Mouse (Mus musculus) forebrain, embryonic 10.5 days (tissue): ENCODE results near the gene Areg. TPM values are rescaled to one million over a fixed set of nuclear protein-coding genes. Genes with fewer than 3 reads are reported as not detected.

Experiments used
- DNase-seq: peaks from one replicate; pipeline ENCODE4 v3.0.0-alpha.2; 2017; ENCODE audit warnings: low spot score; ENCODE audit errors: extremely low spot score
- H3K27ac ChIP-seq: fragments of 300-500 bp; sonication (generic); 2 replicates; pipeline ENCODE4 v1.5.1; 2016; ENCODE audit warnings: mild to moderate bottlenecking
- H3K27me3 ChIP-seq: fragments of 300-500 bp; sonication (generic); 2 replicates; pipeline ENCODE4 v1.6.1; 2016; ENCODE audit warnings: mild to moderate bottlenecking; ENCODE audit not compliant: poor library complexity, severe bottlenecking
- H3K36me3 ChIP-seq: fragments of 300-500 bp; sonication (generic); replicated peaks from 2 replicates; pipeline ENCODE4 v1.6.1; 2016; ENCODE audit warnings: mild to moderate bottlenecking, moderate library complexity
- H3K4me1 ChIP-seq: fragments of 300-500 bp; sonication (generic); 2 replicates; pipeline ENCODE4 v1.6.1; 2016
- H3K4me3 ChIP-seq: fragments of 300-500 bp; sonication (generic); 2 replicates; pipeline ENCODE4 v1.5.1; 2016; ENCODE audit warnings: mild to moderate bottlenecking, moderate library complexity
- H3K9me3 ChIP-seq: fragments of 300-500 bp; sonication (generic); 2 replicates; pipeline ENCODE4 v1.6.1; 2016; ENCODE audit warnings: mild to moderate bottlenecking, moderate library complexity
- WGBS: fragments of 180-500 bp; shearing (Covaris S2); methylation state at CpG from one replicate; pipeline ENCODE4 v1.1.7; 2016; 5-methylcytosine and 5-hydroxymethylcytosine counted together
- polyA plus RNA-seq: library from polyadenylated mRNA; unstranded; fragments of >200 nt; fragmentation: Nextera tagmentation; extraction: Ambion mirVana; gene quantifications from 2 replicates; pipeline ENCODE4 v1.2.1, GENCODE M21; 2016

Areg gene
- polyA plus RNA-seq, 1 experiment from 2014 or later, result not detected

DNA sequence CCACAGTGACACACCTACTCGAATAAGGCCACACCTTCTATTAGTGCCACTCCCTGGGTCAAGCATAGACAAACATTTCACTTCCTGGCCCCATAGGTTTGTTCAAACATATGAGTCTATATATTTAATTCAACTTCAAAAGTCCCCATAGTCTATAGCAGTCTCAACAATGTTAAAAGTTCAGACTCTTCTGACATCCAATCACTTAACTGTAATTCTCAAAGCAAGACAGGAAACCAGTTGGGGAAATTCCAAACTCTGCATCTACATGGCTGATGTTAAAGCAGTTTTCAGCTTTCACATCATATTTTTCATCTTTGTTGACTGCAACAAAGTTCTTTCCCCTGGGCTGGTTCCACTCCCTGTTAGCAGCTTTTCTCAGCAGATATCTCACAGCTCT, 12.8 kb upstream of the Areg start:
- no peaks in the 10 kb centered on the region for H3K36me3 ChIP-seq
- no peaks in the 10 kb centered on the region for H3K4me1 ChIP-seq
- no peak overlapping the region for H3K27ac ChIP-seq
- H3K27me3 ChIP-seq, result no peaks in the 10 kb centered on the region
- WGBS, result 90% methylated on average over 1 of the region's 1 CpGs
- H3K4me3 ChIP-seq, result no peak overlapping the region
- no peak for DNase-seq
- H3K9me3 ChIP-seq, result no peaks in the 10 kb centered on the region

GRCm38 (mm10) chr5:91134961-91135360, 4.4 kb upstream of the Areg start:
- Histone ChIP-seq H3K27ac (no peak overlapping the region), H3K4me1 (peaks cover 11% of the 10 kb centered on the region; the same call in 1 of the 2 replicates), H3K36me3 (no peaks in the 10 kb centered on the region), H3K4me3 (no peak overlapping the region), H3K27me3 (peaks cover 26% of the 10 kb centered on the region), H3K9me3 (no peaks in the 10 kb centered on the region)
- no peak for DNase-seq
- 78% methylated on average over 1 of the region's 1 CpGs for WGBS

GRCm38 (mm10) chr5:91138970-91139369, 429 bp upstream of the Areg start:
- WGBS, result 1% methylated on average over 7 of the region's 7 CpGs
- Histone ChIP-seq H3K4me3 (peak overlapping the region; percentile 67), H3K4me1 (peaks cover 11% of the 10 kb centered on the region; the same call in 1 of the 2 replicates), H3K27me3 (peaks cover 44% of the 10 kb centered on the region), H3K36me3 (no peaks in the 10 kb centered on the region), H3K27ac (no peak overlapping the region), H3K9me3 (no peaks in the 10 kb centered on the region)
- DNase-seq, result no peak

- DNase-seq, result no peak
- Histone ChIP-seq H3K27me3 (peaks cover 44% of the 10 kb centered on the region), H3K4me1 (peaks cover 11% of the 10 kb centered on the region; the same call in 1 of the 2 replicates), H3K36me3 (no peaks in the 10 kb centered on the region), H3K4me3 (no peak overlapping the region), H3K27ac (no peak overlapping the region), H3K9me3 (no peaks in the 10 kb centered on the region)
- 52% methylated on average over 13 of the region's 13 CpGs for whole genome bisulfite sequencing
These were observed 1.6 kb downstream of the Areg start for GRCm38 (mm10) chr5:91140896-91141448.

- Histone ChIP-seq H3K4me1 (0 out of 2 replicates have a peak, but pooled peaks cover under 1% of the 10 kb centered on the region), H3K27ac (no peak overlapping the region), H3K9me3 (peaks cover 2% of the 10 kb centered on the region; the same call in 1 of the 2 replicates), H3K4me3 (no peak overlapping the region), H3K27me3 (peaks cover 18% of the 10 kb centered on the region), H3K36me3 (no peaks in the 10 kb centered on the region)
- WGBS, result 90% methylated on average over 9 of the region's 9 CpGs
- no peak for DNase-seq
These were observed 5.6 kb downstream of the Areg start for GRCm38 (mm10) chr5:91144971-91145370.

GRCm38 (mm10) chr5:91147001-91147400, 7.6 kb downstream of the Areg start:
- H3K27ac ChIP-seq, result no peak overlapping the region
- DNase-seq, result no peak
- H3K4me1 ChIP-seq, result no peaks in the 10 kb centered on the region
- 87% methylated on average over 1 of the region's 1 CpGs for WGBS
- no peaks in the 10 kb centered on the region for H3K36me3 ChIP-seq
- H3K9me3 ChIP-seq, result peaks cover 12% of the 10 kb centered on the region
- no peak overlapping the region for H3K4me3 ChIP-seq
- H3K27me3 ChIP-seq, result no peaks in the 10 kb centered on the region

DNA sequence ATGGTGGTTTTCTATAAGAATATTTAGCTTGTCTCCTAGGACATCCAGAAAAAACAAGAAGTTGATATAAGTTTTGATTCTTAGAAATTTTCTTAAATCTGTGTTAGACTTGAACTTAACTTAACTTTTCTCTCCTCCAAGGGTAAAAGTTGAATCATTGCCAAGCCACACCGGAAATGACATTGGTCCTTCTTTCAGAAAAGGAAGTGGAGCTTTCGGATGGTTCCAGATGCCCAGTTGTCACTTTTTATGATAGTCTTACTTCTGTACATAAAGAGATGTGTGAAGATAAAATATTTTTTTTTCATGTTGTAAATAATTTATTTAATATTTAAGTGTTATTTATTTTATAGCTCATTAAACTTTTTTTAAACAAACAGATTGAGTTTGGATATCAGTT, 8.7 kb downstream of the Areg start:
- Histone ChIP-seq H3K27me3 (no peaks in the 10 kb centered on the region), H3K4me3 (no peak overlapping the region), H3K9me3 (peaks cover 12% of the 10 kb centered on the region), H3K4me1 (no peaks in the 10 kb centered on the region), H3K27ac (no peak overlapping the region), H3K36me3 (no peaks in the 10 kb centered on the region)
- no peak for DNase-seq
- WGBS, result 91% methylated on average over 2 of the region's 2 CpGs

DNA sequence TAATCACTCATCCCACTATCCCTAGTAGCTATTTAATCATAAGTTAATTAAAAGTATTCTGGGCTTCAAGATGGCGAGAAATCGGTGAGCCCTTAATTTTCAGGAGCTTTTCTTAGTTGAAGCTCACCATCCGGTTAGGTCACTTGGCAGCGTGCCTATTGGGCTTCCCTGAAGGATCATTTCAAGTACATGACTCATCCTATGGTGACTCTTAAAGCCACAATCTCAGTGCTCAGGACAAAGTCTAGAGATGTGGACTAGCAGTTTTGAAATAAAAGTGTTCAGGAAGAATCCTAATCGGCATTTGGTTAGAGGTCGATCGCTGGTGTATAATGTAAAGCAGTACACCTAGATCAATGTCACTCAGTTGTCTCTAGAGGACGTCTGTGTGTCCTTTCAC, 17.3 kb downstream of the Areg start:
- 89% methylated on average over 8 of the region's 8 CpGs for WGBS
- Histone ChIP-seq H3K4me3 (no peak overlapping the region), H3K9me3 (no peaks in the 10 kb centered on the region), H3K36me3 (no peaks in the 10 kb centered on the region), H3K27ac (no peak overlapping the region), H3K27me3 (no peaks in the 10 kb centered on the region), H3K4me1 (no peaks in the 10 kb centered on the region)
- DNase-seq, result no peak

DNA sequence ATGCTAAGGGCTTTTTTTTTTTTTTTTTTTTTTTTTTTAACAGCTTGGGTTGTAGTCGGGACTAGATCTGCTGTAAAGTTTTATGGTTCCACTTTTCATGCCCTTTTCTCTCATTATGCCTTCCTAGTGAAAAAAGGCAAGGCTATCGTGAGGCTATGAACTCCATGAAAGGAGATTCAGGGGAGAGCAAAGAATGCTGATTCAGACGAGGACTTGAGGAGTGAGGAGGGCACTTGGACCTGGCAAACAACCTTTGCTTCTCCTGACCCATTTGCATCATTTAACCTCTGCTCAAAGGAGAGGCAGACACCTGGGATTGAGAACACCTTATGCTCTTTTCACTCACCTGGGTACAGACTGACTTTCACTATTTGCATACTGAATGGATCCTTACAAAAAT, 17.8 kb downstream of the Areg start:
- WGBS, result 58% methylated on average over 3 of the region's 3 CpGs

DNA sequence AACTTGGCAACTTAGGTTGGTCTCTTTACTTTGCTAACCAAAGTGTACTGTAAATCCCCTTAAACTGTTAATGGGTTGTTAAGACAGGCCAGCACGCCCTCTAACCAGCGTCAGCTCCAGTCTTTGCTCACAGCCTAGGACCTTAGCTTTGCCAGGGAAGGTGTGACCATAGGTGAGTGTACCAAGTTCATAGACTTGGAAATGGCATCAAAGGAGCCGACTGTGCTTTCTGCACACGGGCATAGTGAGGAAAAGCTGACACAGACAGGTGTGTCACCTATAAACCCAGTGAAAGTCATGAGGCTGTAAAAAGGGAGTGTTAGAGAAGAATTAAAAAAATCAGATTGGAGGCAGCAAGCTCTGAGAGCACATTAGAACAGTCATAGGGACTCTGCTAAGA, 23.4 kb downstream of the Areg start:
- no peaks in the 10 kb centered on the region for H3K9me3 ChIP-seq
- H3K4me1 ChIP-seq, result no peaks in the 10 kb centered on the region
- no peak for DNase-seq
- H3K27ac ChIP-seq, result no peak overlapping the region
- H3K36me3 ChIP-seq, result no peaks in the 10 kb centered on the region
- no peaks in the 10 kb centered on the region for H3K27me3 ChIP-seq
- no peak overlapping the region for H3K4me3 ChIP-seq
- 90% methylated on average over 4 of the region's 4 CpGs for WGBS

More for the DNA sequence above, 17.8 kb downstream of the Areg start:
- no peaks in the 10 kb centered on the region for H3K27me3 ChIP-seq
- H3K4me3 ChIP-seq, result no peak overlapping the region
- no peaks in the 10 kb centered on the region for H3K36me3 ChIP-seq
- H3K9me3 ChIP-seq, result no peaks in the 10 kb centered on the region
- no peaks in the 10 kb centered on the region for H3K4me1 ChIP-seq
- no peak overlapping the region for H3K27ac ChIP-seq
- DNase-seq, result no peak

DNA sequence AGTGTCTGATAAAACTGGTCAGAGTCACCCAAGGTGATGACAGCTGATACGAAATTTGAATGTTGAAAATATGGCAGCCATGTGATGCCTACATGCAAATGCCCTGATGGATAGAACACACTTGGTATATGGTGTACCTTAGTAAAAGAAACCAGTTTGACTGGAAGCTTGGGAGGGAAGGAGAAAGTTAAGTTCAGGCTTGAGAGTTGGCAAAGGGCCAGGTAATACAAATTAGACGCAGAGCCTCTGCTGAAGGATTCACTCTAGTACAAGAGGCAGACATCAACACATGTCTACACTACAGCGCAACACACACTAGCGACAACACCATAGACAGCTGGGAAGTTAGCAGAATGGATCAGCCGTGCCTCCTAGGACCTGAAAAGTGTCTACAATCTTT, 27.2 kb downstream of the Areg start:
- no peak for DNase-seq
- no peaks in the 10 kb centered on the region for H3K27me3 ChIP-seq
- 96% methylated on average over 5 of the region's 5 CpGs for WGBS
- no peaks in the 10 kb centered on the region for H3K36me3 ChIP-seq
- no peaks in the 10 kb centered on the region for H3K4me1 ChIP-seq
- H3K4me3 ChIP-seq, result no peak overlapping the region
- H3K9me3 ChIP-seq, result no peaks in the 10 kb centered on the region
- no peak overlapping the region for H3K27ac ChIP-seq

DNA sequence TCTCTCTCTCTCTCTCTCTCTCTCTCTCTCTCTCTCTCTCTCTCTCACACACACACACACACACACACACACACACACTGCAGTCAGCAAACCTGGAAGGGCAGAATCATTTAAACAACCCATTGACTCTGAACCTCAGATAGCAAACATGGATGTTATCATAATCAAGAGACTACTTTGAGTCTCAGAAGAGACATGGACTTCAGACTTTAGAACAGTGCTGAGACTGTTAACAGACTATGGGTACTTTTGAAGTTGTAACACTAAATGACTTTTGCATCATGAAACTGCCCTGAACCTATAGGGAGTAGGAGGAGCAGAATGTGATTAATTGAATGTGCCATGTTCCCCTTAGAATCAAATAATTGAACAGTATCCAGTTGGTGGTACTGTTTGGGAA, 37.0 kb downstream of the Areg start:
- Histone ChIP-seq H3K27me3 (no peaks in the 10 kb centered on the region), H3K36me3 (no peaks in the 10 kb centered on the region), H3K4me3 (no peak overlapping the region), H3K9me3 (no peaks in the 10 kb centered on the region), H3K4me1 (no peaks in the 10 kb centered on the region), H3K27ac (no peak overlapping the region)
- DNase-seq, result no peak

- Histone ChIP-seq H3K27ac (no peak overlapping the region), H3K4me3 (no peak overlapping the region), H3K4me1 (no peaks in the 10 kb centered on the region), H3K27me3 (no peaks in the 10 kb centered on the region), H3K9me3 (no peaks in the 10 kb centered on the region), H3K36me3 (no peaks in the 10 kb centered on the region)
- no peak for DNase-seq
- 81% methylated on average over 3 of the region's 3 CpGs for WGBS
These were observed 55.2 kb downstream of the Areg start for GRCm38 (mm10) chr5:91194572-91194971.
